Mouse (Mus musculus): Measurements from ENCODE around the gene Katnal1. TPM values are rescaled to one million over a fixed set of nuclear protein-coding genes. Genes with fewer than 3 reads are reported as not detected.

The Katnal1 gene
- total and polyA plus RNA-seq, 2 experiments from 2014 or later: 28.1 to 33.7 TPM

DNA sequence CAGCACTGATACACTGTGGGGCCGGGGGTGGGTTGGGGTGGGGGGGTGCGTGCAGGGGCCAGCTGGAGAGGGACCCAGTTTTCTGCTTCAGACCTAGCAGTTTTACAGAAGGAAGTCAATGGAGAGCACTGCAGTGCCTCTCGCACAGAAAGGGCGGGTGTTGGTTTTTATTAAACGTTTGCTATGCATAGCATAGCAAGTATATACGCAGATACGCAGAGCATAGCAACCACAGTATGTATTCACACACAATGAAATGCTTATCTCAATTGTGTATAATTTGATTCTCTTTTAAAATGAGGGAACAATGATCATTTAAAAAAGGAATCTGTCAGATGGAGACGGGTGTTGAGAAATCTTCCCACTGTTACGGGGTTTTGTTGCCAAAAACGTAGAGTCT lies 66.3 kb downstream of the Katnal1 start:
- 62% methylated on average over 10 of the region's 10 CpGs for WGBS

GRCm38 (mm10) chr5:148862136-148862535 lies 67.0 kb downstream of the Katnal1 start:
- 58% methylated on average over 8 of the region's 8 CpGs for WGBS
- H3K9me3 ChIP-seq (ENCODE audit: low read length): no peaks in the 10 kb centered on the region
- H3K4me3 ChIP-seq (ENCODE audit: low read length): no peak overlapping the region
- DNase-seq (ENCODE audit: low spot score): no peak
- no peaks in the 10 kb centered on the region for H3K27me3 ChIP-seq (ENCODE audit: insufficient read depth, low read length)
- H3K4me1 ChIP-seq (ENCODE audit: insufficient read depth, low read length): no peaks in the 10 kb centered on the region
- H3K9ac ChIP-seq (replicated peaks; ENCODE audit: low read length): no peak overlapping the region
- no peak overlapping the region for H3K4me2 ChIP-seq (ENCODE audit: low read depth, low read length)
- no peak for TF ChIP-seq CTCF (IDR thresholded peaks at IDR 0.05; ENCODE audit: low read depth)
- H3K27ac ChIP-seq: no peak overlapping the region
- no peak; the same call in 1 of the 2 replicates for ATAC-seq
- H3K36me3 ChIP-seq (ENCODE audit: insufficient read depth, low read length): no peaks in the 10 kb centered on the region

More for the DNA sequence above, 66.3 kb downstream of the Katnal1 start:
- DNase-seq (ENCODE audit: low spot score) (no peak), ATAC-seq (no peak)
- Histone ChIP-seq H3K4me3 (ENCODE audit: low read length) (no peak overlapping the region), H3K36me3 (ENCODE audit: insufficient read depth, low read length) (no peaks in the 10 kb centered on the region), H3K4me2 (ENCODE audit: low read depth, low read length) (no peak overlapping the region), H3K9me3 (ENCODE audit: low read length) (no peaks in the 10 kb centered on the region), H3K27me3 (ENCODE audit: insufficient read depth, low read length) (no peaks in the 10 kb centered on the region), H3K9ac (replicated peaks; ENCODE audit: low read length) (no peak overlapping the region), H3K27ac (no peak overlapping the region), H3K4me1 (ENCODE audit: insufficient read depth, low read length) (no peaks in the 10 kb centered on the region)
- no peak for TF ChIP-seq CTCF (IDR thresholded peaks at IDR 0.05; ENCODE audit: low read depth)

- Histone ChIP-seq H3K27ac (no peak overlapping the region), H3K27me3 (ENCODE audit: insufficient read depth, low read length) (no peaks in the 10 kb centered on the region), H3K9me3 (ENCODE audit: low read length) (no peaks in the 10 kb centered on the region), H3K4me1 (ENCODE audit: insufficient read depth, low read length) (no peaks in the 10 kb centered on the region; the same call in 1 of the 2 replicates), H3K9ac (replicated peaks; ENCODE audit: low read length) (no peak overlapping the region), H3K4me3 (ENCODE audit: low read length) (no peak overlapping the region), H3K36me3 (ENCODE audit: insufficient read depth, low read length) (no peaks in the 10 kb centered on the region), H3K4me2 (ENCODE audit: low read depth, low read length) (no peak overlapping the region)
- ATAC-seq (no peak), DNase-seq (ENCODE audit: low spot score) (no peak)
- no peak for TF ChIP-seq CTCF (IDR thresholded peaks at IDR 0.05; ENCODE audit: low read depth)
- 84% methylated on average over 3 of the region's 3 CpGs for WGBS
These were observed 71.6 kb downstream of the Katnal1 start for GRCm38 (mm10) chr5:148857522-148857921.

- no peak overlapping the region for H3K4me3 ChIP-seq (ENCODE audit: low read length)
- no peak for TF ChIP-seq CTCF (IDR thresholded peaks at IDR 0.05; ENCODE audit: low read depth)
- no peaks in the 10 kb centered on the region for H3K36me3 ChIP-seq (ENCODE audit: insufficient read depth, low read length)
- 82% methylated on average over 8 of the region's 8 CpGs for WGBS
- DNase-seq (ENCODE audit: low spot score) (no peak), ATAC-seq (no peak)
- H3K9ac ChIP-seq (replicated peaks; ENCODE audit: low read length): no peak overlapping the region
- no peak overlapping the region for H3K27ac ChIP-seq
- H3K27me3 ChIP-seq (ENCODE audit: insufficient read depth, low read length): no peaks in the 10 kb centered on the region
- no peaks in the 10 kb centered on the region for H3K9me3 ChIP-seq (ENCODE audit: low read length)
- no peaks in the 10 kb centered on the region; the same call in 1 of the 2 replicates for H3K4me1 ChIP-seq (ENCODE audit: insufficient read depth, low read length)
- H3K4me2 ChIP-seq (ENCODE audit: low read depth, low read length): no peak overlapping the region
These were observed 74.1 kb downstream of the Katnal1 start for GRCm38 (mm10) chr5:148855047-148855446.

- TF ChIP-seq CTCF (IDR thresholded peaks at IDR 0.05; ENCODE audit: low read depth): no peak
- Histone ChIP-seq H3K4me2 (ENCODE audit: low read depth, low read length) (no peak overlapping the region), H3K9ac (replicated peaks; ENCODE audit: low read length) (no peak overlapping the region), H3K27ac (peak overlapping the region; percentile 27; the same call in 1 of the 2 replicates), H3K4me3 (ENCODE audit: low read length) (no peak overlapping the region), H3K36me3 (ENCODE audit: insufficient read depth, low read length) (no peaks in the 10 kb centered on the region), H3K4me1 (ENCODE audit: insufficient read depth, low read length) (no peaks in the 10 kb centered on the region; the same call in 1 of the 2 replicates), H3K27me3 (ENCODE audit: insufficient read depth, low read length) (no peaks in the 10 kb centered on the region), H3K9me3 (ENCODE audit: low read length) (no peaks in the 10 kb centered on the region)
- peak; percentile 72 for DNase-seq (ENCODE audit: low spot score)
- 37% methylated on average over 5 of the region's 5 CpGs for WGBS
- peak; percentile 67; the same call in 1 of the 2 replicates for ATAC-seq
These were observed 75.0 kb downstream of the Katnal1 start for GRCm38 (mm10) chr5:148854166-148854565.

GRCm38 (mm10) chr5:148849516-148849915 lies 79.6 kb downstream of the Katnal1 start:
- no peak for TF ChIP-seq CTCF (IDR thresholded peaks at IDR 0.05; ENCODE audit: low read depth)
- no peak for DNase-seq (ENCODE audit: low spot score)
- no peak overlapping the region for H3K9ac ChIP-seq (replicated peaks; ENCODE audit: low read length)
- ATAC-seq: no peak
- no peak overlapping the region for H3K4me2 ChIP-seq (ENCODE audit: low read depth, low read length)
- no peaks in the 10 kb centered on the region for H3K27me3 ChIP-seq (ENCODE audit: insufficient read depth, low read length)
- H3K4me3 ChIP-seq (ENCODE audit: low read length): no peak overlapping the region
- no peak overlapping the region for H3K27ac ChIP-seq
- no peaks in the 10 kb centered on the region for H3K36me3 ChIP-seq (ENCODE audit: insufficient read depth, low read length)
- H3K4me1 ChIP-seq (ENCODE audit: insufficient read depth, low read length): no peaks in the 10 kb centered on the region; the same call in 1 of the 2 replicates
- 73% methylated on average over 6 of the region's 6 CpGs for WGBS
- H3K9me3 ChIP-seq (ENCODE audit: low read length): no peaks in the 10 kb centered on the region

- peak; percentile 39 for TF ChIP-seq CTCF (IDR thresholded peaks at IDR 0.05; ENCODE audit: low read depth)
- no peak overlapping the region for H3K9ac ChIP-seq (replicated peaks; ENCODE audit: low read length)
- H3K9me3 ChIP-seq (ENCODE audit: low read length): no peaks in the 10 kb centered on the region
- H3K4me1 ChIP-seq (ENCODE audit: insufficient read depth, low read length): no peaks in the 10 kb centered on the region
- 97% methylated on average over 5 of the region's 5 CpGs for WGBS
- H3K27me3 ChIP-seq (ENCODE audit: insufficient read depth, low read length): no peaks in the 10 kb centered on the region
- H3K27ac ChIP-seq: no peak overlapping the region
- no peak overlapping the region for H3K4me2 ChIP-seq (ENCODE audit: low read depth, low read length)
- no peaks in the 10 kb centered on the region for H3K36me3 ChIP-seq (ENCODE audit: insufficient read depth, low read length)
- ATAC-seq (no peak), DNase-seq (ENCODE audit: low spot score) (no peak)
- H3K4me3 ChIP-seq (ENCODE audit: low read length): no peak overlapping the region
These were observed 82.1 kb downstream of the Katnal1 start for GRCm38 (mm10) chr5:148847032-148847431.
